22 mouse cellular contexts compared by ENCODE assay signal in genomic region chr4:132728233-132728632, GRCm38 (mm10). TPM values are rescaled to one million over a fixed set of nuclear protein-coding genes. Genes with fewer than 3 reads are reported as not detected.
A peak's percentile ranks its signal among the peaks of the same experiment; 100 is the strongest.
DNase-seq lines count a peak whose midpoint lies in the region; ATAC-seq and TF ChIP-seq lines count a peak whose summit lies in the region.
"Had no signal": no experiment of that assay in that cellular context is flagged by ENCODE, and none has a peak within 500 bp of the region (broad histone marks: within the 10 kb centered on the region; RNA-seq: fewer than 3 reads in every experiment).

No protein-coding gene starts in this region.

- no peak overlapping the region for H3K4me3 ChIP-seq in limb, embryonic 14.5 days (replicated peaks; ENCODE audit: low read length)
- no peak overlapping the region for H3K4me3 ChIP-seq in limb, embryonic 10.5 days
- H3K4me3 ChIP-seq in bone marrow, adult 2 months (replicated peaks; ENCODE audit: control insufficient read depth, low read depth, low read length): peak overlapping the region; percentile 38
- no peak overlapping the region for H3K4me3 ChIP-seq in hindbrain, embryonic 13.5 days
- H3K4me3 ChIP-seq in forebrain, embryonic 14.5 days (ENCODE audit: low read depth, low read length): no peak overlapping the region
- H3K4me3 ChIP-seq: embryonic facial prominence, embryonic 10.5 days; embryonic facial prominence, embryonic 12.5 days; forebrain, embryonic 13.5 days had no signal

- H3K4me1 ChIP-seq in limb, embryonic 14.5 days (ENCODE audit: control insufficient read depth, insufficient read depth, low read length): peaks cover 6% of the 10 kb centered on the region; the same call in 1 of the 2 replicates
- H3K4me1 ChIP-seq in limb, embryonic 10.5 days: peaks cover 18% of the 10 kb centered on the region
- peaks cover 3% of the 10 kb centered on the region for H3K4me1 ChIP-seq in bone marrow, adult 2 months (ENCODE audit: control insufficient read depth, insufficient read depth, low read length)
- peaks cover 11% of the 10 kb centered on the region for H3K4me1 ChIP-seq in hindbrain, embryonic 13.5 days (replicated peaks)
- H3K4me1 ChIP-seq in forebrain, embryonic 14.5 days (ENCODE audit: control insufficient read depth, insufficient read depth, low read length): 0 out of 2 replicates have a peak, but pooled peaks cover 2% of the 10 kb centered on the region
- H3K4me1 ChIP-seq: embryonic facial prominence, embryonic 12.5 days had no signal

- 0 out of 2 replicates have a peak overlapping the region, but pooled peaks have one; percentile 21 for H3K9ac ChIP-seq in limb, embryonic 14.5 days (ENCODE audit: low read depth, low read length, severe bottlenecking)
- H3K9ac ChIP-seq in hindbrain, embryonic 13.5 days: no peak overlapping the region
- no peak overlapping the region for H3K9ac ChIP-seq in forebrain, embryonic 14.5 days (ENCODE audit: low read length)
- H3K9ac ChIP-seq: embryonic facial prominence, embryonic 12.5 days; forebrain, embryonic 13.5 days had no signal

- no peak for DNase-seq in limb, embryonic 14.5 days (ENCODE audit: low spot score)
- no peak for DNase-seq in limb, embryonic 10.5 days (ENCODE audit: low spot score)
- DNase-seq in thymus, postnatal 4 days: peak; percentile 36
- DNase-seq in thymus, postnatal 10 days (ENCODE audit: low spot score in 2 of 2): no peak
- DNase-seq in forebrain, embryonic 14.5 days (ENCODE audit: low spot score): no peak
- DNase-seq: adrenal gland, adult 2 months; adrenal gland, postnatal 10 days; adrenal gland, postnatal 25 days; cerebellum, adult 11-12 months; cerebellum, adult 2 months; cerebellum, adult 9-10 months; cerebellum, postnatal 10 days; cerebellum, postnatal 25 days had no signal

- no peak for TF ChIP-seq POLR2A in limb, embryonic 14.5 days (IDR thresholded peaks at IDR 0.05; ENCODE audit: borderline replicate concordance, extremely low read depth, insufficient read depth, insufficient read length)
- no peak for TF ChIP-seq POLR2A in bone marrow, adult 2 months (IDR thresholded peaks at IDR 0.05; ENCODE audit: borderline replicate concordance, control insufficient read depth, low read depth, low read length)

- TF ChIP-seq CTCF in bone marrow, adult 2 months (IDR thresholded peaks at IDR 0.05; ENCODE audit: control insufficient read depth, insufficient read depth, low read length): no peak

- H3K9me3 ChIP-seq in limb, embryonic 14.5 days (ENCODE audit: control insufficient read depth, low read length): no peaks in the 10 kb centered on the region
- H3K9me3 ChIP-seq in limb, embryonic 10.5 days (replicated peaks): no peaks in the 10 kb centered on the region
- H3K9me3 ChIP-seq in hindbrain, embryonic 13.5 days: no peaks in the 10 kb centered on the region
- no peaks in the 10 kb centered on the region for H3K9me3 ChIP-seq in forebrain, embryonic 14.5 days (replicated peaks; ENCODE audit: control insufficient read depth, low read length)
- H3K9me3 ChIP-seq: embryonic facial prominence, embryonic 10.5 days; embryonic facial prominence, embryonic 12.5 days; forebrain, embryonic 13.5 days had no signal

- H3K36me3 ChIP-seq in limb, embryonic 14.5 days (ENCODE audit: control insufficient read depth, insufficient read depth, low read length): peaks cover 31% of the 10 kb centered on the region
- H3K36me3 ChIP-seq in limb, embryonic 10.5 days: peaks cover 44% of the 10 kb centered on the region
- H3K36me3 ChIP-seq in hindbrain, embryonic 13.5 days: peaks cover 45% of the 10 kb centered on the region
- H3K36me3 ChIP-seq in forebrain, embryonic 14.5 days (ENCODE audit: control insufficient read depth, insufficient read depth, low read length): peaks cover 24% of the 10 kb centered on the region

- H3K27ac ChIP-seq in limb, embryonic 14.5 days (replicated peaks; ENCODE audit: low read depth, low read length): no peak overlapping the region
- H3K27ac ChIP-seq in limb, embryonic 10.5 days: no peak overlapping the region
- peak overlapping the region; percentile 61 for H3K27ac ChIP-seq in bone marrow, adult 2 months (ENCODE audit: control insufficient read depth, insufficient read depth, low read depth, low read length, poor library complexity)
- no peak overlapping the region for H3K27ac ChIP-seq in hindbrain, embryonic 13.5 days
- H3K27ac ChIP-seq in forebrain, embryonic 14.5 days (ENCODE audit: low read depth, low read length): no peak overlapping the region
- H3K27ac ChIP-seq: embryonic facial prominence, embryonic 10.5 days; embryonic facial prominence, embryonic 12.5 days; forebrain, embryonic 13.5 days had no signal

- no peaks in the 10 kb centered on the region for H3K27me3 ChIP-seq in limb, embryonic 14.5 days (ENCODE audit: control insufficient read depth, insufficient read depth, low read length)
- no peaks in the 10 kb centered on the region for H3K27me3 ChIP-seq in limb, embryonic 10.5 days (ENCODE audit: low read depth, poor library complexity, severe bottlenecking)
- no peaks in the 10 kb centered on the region for H3K27me3 ChIP-seq in hindbrain, embryonic 13.5 days
- H3K27me3 ChIP-seq in forebrain, embryonic 14.5 days (replicated peaks; ENCODE audit: control insufficient read depth, insufficient read depth, low read length): no peaks in the 10 kb centered on the region
- H3K27me3 ChIP-seq: embryonic facial prominence, embryonic 12.5 days; forebrain, embryonic 13.5 days; Patski had no signal

- WGBS in limb, embryonic 14.5 days: 91% methylated on average over 8 of the region's 8 CpGs
- 89% methylated on average over 8 of the region's 8 CpGs for WGBS in limb, embryonic 10.5 days
- WGBS in bone marrow, adult 2 months: 36% methylated on average over 8 of the region's 8 CpGs
- 90% methylated on average over 8 of the region's 8 CpGs for WGBS in hindbrain, embryonic 13.5 days
- 90% methylated on average over 8 of the region's 8 CpGs for WGBS in forebrain, embryonic 14.5 days

- ATAC-seq in limb, embryonic 14.5 days (ENCODE audit: low FRiP score, low read depth): no peak
- peak; percentile 34; the same call in 1 of the 2 replicates for ATAC-seq in megakaryocyte, adult 5-6 weeks (ENCODE audit: poor library complexity, severe bottlenecking)
- no peak for ATAC-seq in hindbrain, embryonic 13.5 days (ENCODE audit: low FRiP score)
- ATAC-seq in forebrain, embryonic 14.5 days: no peak
- ATAC-seq: activated CD4-positive, CD25-positive, alpha-beta regulatory T cell, adult 4 months; forebrain, embryonic 13.5 days; forebrain, embryonic 16.5 days; Patski had no signal

- H3K4me2 ChIP-seq in limb, embryonic 14.5 days (replicated peaks; ENCODE audit: low read depth, low read length, severe bottlenecking): no peak overlapping the region
- H3K4me2 ChIP-seq in hindbrain, embryonic 13.5 days: no peak overlapping the region
- no peak overlapping the region for H3K4me2 ChIP-seq in forebrain, embryonic 14.5 days (ENCODE audit: low read length)
- H3K4me2 ChIP-seq: embryonic facial prominence, embryonic 12.5 days; forebrain, embryonic 13.5 days had no signal

RNA-seq across cellular contexts. Expression of gene Xkr8, which starts 4.1 kb away (rescaled TPM):
- 8.0 and 10.2 TPM in 2 replicates for polyA plus RNA-seq in limb, embryonic 14.5 days (2012; rRNA removed)
- 7.3 and 9.9 TPM in 2 replicates for polyA plus RNA-seq in limb, embryonic 14.5 days (2014; fragmentation: Nextera tagmentation; extraction: Ambion mirVana)
- polyA plus RNA-seq in limb, embryonic 10.5 days (2016; fragmentation: Nextera tagmentation; extraction: Ambion mirVana): 5.8 and 8.4 TPM in 2 replicates
- 0.52 and 2.3 TPM in 2 replicates for polyA plus RNA-seq in bone marrow, adult 2 months (2011; ENCODE audit: insufficient read depth, insufficient read length, low replicate concordance, missing spikeins)
- total RNA-seq in megakaryocyte, adult 5-6 weeks (2015): 1.3 and 2.5 TPM in 2 replicates
- 1.1 and 1.5 TPM in 2 replicates for total RNA-seq in megakaryocyte, adult 5-6 weeks (2017)
- 5.0 and 6.1 TPM in 2 replicates for polyA plus RNA-seq in hindbrain, embryonic 13.5 days (2015; fragmentation: Nextera tagmentation; extraction: Ambion mirVana)
- polyA plus RNA-seq in forebrain, embryonic 14.5 days (2014; fragmentation: Nextera tagmentation; extraction: Ambion mirVana): 3.2 and 6.0 TPM in 2 replicates

RNA-seq across cellular contexts. Expression of gene Smpdl3b, which starts 28.8 kb away (rescaled TPM):
- 8.0 and 9.0 TPM in 2 replicates for polyA plus RNA-seq in limb, embryonic 14.5 days (2012; rRNA removed)
- polyA plus RNA-seq in limb, embryonic 14.5 days (2014; fragmentation: Nextera tagmentation; extraction: Ambion mirVana): 6.3 and 7.1 TPM in 2 replicates
- 4.6 and 6.1 TPM in 2 replicates for polyA plus RNA-seq in limb, embryonic 10.5 days (2016; fragmentation: Nextera tagmentation; extraction: Ambion mirVana)
- 1.7 TPM in 1 of 2 replicates, not detected in the other for polyA plus RNA-seq in bone marrow, adult 2 months (2011; ENCODE audit: insufficient read depth, insufficient read length, low replicate concordance, missing spikeins)
- total RNA-seq in megakaryocyte, adult 5-6 weeks (2015): 3.0 and 4.5 TPM in 2 replicates
- total RNA-seq in megakaryocyte, adult 5-6 weeks (2017): 3.9 and 4.3 TPM in 2 replicates
- 0.71 and 0.82 TPM in 2 replicates for polyA plus RNA-seq in hindbrain, embryonic 13.5 days (2015; fragmentation: Nextera tagmentation; extraction: Ambion mirVana)
- 1.3 and 1.5 TPM in 2 replicates for polyA plus RNA-seq in forebrain, embryonic 14.5 days (2014; fragmentation: Nextera tagmentation; extraction: Ambion mirVana)

RNA-seq across cellular contexts. Expression of gene Rpa2, which starts 39.9 kb away (rescaled TPM):
- 74.5 and 76.4 TPM in 2 replicates for polyA plus RNA-seq in limb, embryonic 14.5 days (2012; rRNA removed)
- 104 and 114 TPM in 2 replicates for polyA plus RNA-seq in limb, embryonic 14.5 days (2014; fragmentation: Nextera tagmentation; extraction: Ambion mirVana)
- 188 and 199 TPM in 2 replicates for polyA plus RNA-seq in limb, embryonic 10.5 days (2016; fragmentation: Nextera tagmentation; extraction: Ambion mirVana)
- polyA plus RNA-seq in bone marrow, adult 2 months (2011; ENCODE audit: insufficient read depth, insufficient read length, low replicate concordance, missing spikeins): 52.3 and 67.6 TPM in 2 replicates
- total RNA-seq in megakaryocyte, adult 5-6 weeks (2015): 28.0 and 28.7 TPM in 2 replicates
- 22.3 and 27.9 TPM in 2 replicates for total RNA-seq in megakaryocyte, adult 5-6 weeks (2017)
- 41.2 and 41.8 TPM in 2 replicates for polyA plus RNA-seq in hindbrain, embryonic 13.5 days (2015; fragmentation: Nextera tagmentation; extraction: Ambion mirVana)
- polyA plus RNA-seq in forebrain, embryonic 14.5 days (2014; fragmentation: Nextera tagmentation; extraction: Ambion mirVana): 79.1 and 89.1 TPM in 2 replicates
